Mouse (Mus musculus) lung, postnatal 0 days (tissue): ENCODE measurements around the gene Prdm4.

ENCODE experiments used
- CTCF ChIP-seq: IDR thresholded peaks from 2 replicates; pipeline ENCODE4 v1.5.1; 2016; ENCODE audit warnings: antibody characterized with exemption, mild to moderate bottlenecking
- EP300 ChIP-seq: IDR thresholded peaks from 2 replicates; pipeline ENCODE4 v1.6.1; 2016; ENCODE audit warnings: antibody characterized with exemption, mild to moderate bottlenecking, control low read depth

DNA sequence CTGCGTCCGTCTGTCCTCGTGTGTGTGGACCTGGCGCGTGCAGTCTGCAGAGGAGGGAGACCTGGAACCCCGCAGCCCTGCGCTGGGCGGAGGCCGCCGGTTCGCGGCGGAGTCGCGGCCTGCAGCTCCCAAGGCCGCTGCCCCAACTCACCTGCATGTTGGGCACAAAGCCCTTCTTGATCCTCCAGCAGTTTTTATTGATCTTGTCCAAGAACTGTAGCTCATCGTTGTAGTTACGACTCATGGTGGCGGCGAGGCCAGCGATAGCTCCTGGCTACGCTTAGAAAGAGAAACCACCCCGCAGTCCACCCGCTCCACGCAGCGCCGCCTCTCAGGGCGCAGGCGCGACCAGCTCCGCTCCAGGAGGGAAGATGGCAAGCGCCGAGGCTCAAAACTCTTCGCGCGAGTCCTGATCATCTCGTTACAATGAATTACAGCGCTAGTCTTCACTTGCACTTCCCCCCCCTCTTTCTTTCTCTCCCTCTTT is 40.6 kb upstream of the Prdm4 start, which contains the start of gene Rtcb:
- TF ChIP-seq EP300: 0 out of 2 replicates have a peak, but pooled peaks have one; percentile 18
- no peak for TF ChIP-seq CTCF
